Mouse (Mus musculus) cerebellum, adult 2 months (tissue): ENCODE results near the gene Gcnt3.

Experiments
- CTCF ChIP-seq: fragments of 200-500 bp; IDR thresholded peaks from 2 replicates; pipeline ENCODE4 v1.5.1; 2011; ENCODE audit warnings: low read depth, mild to moderate bottlenecking, control low read depth, low read length, moderate library complexity, borderline replicate concordance; ENCODE audit not compliant: insufficient read depth
- POLR2A ChIP-seq: fragments of 200-500 bp; IDR thresholded peaks from 2 replicates; pipeline ENCODE4 v1.6.1; 2011; ENCODE audit warnings: low read length, control low read depth, borderline replicate concordance; ENCODE audit not compliant: insufficient read depth

DNA sequence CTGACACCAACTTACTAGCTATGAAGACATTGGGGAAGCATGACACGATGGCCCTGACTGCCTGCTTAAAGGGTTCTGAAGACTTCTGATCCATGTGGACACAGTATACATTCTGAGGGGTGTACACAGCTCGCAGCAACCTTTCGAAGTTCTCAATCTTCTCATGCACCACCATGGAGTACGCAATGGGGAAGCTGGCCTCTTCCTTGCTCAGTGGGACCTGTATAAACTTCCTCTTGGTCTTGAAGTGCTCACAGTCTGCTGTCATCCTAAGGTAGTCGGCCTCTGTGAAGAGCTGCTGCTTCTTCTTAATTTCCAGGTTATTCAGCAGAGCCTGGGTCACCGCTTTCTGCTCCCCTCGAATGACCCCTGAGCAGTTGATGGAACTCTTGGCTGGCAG, 3.2 kb downstream of the Gcnt3 start:
- TF ChIP-seq CTCF (no peak), POLR2A (no peak)
